Mouse (Mus musculus): ENCODE measurements at regions not wholly inside any gene's neighbourhood (a gene's known extent, or its start where the extent isn't known, plus 50 kb on each side); places are given as distances from the start of the nearest gene placed in this dataset.

DNA sequence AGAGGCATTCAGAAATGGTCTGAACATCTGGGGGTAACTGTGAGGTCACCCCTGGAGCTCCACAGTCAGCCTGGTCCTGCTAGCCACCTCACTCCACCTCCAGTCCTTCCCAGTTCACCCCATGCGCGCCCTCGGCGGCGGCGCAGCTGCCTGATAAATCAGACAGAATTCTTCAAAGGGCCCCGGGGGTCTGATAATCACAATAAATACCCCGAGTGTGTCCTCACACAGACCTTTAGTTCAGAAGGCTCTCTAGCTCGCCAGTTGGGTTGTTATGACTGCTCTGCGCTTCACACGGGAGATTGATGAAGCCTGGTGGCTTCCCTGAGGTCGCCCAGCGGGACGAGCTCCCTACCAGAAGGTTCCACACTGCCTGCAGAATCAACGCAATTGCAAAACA, 91.8 kb downstream of the Nkx6-1 start:
- TF ChIP-seq CTCF (IDR thresholded peaks at IDR 0.05; ENCODE audit: borderline replicate concordance, control insufficient read depth, extremely low read depth, insufficient read depth, low read length, poor library complexity) (no peak), POLR2A (IDR thresholded peaks at IDR 0.05; ENCODE audit: control insufficient read depth, extremely low read depth, insufficient read depth, low read length, poor library complexity) (no peak)
